Mouse (Mus musculus) MEL (cell line): ENCODE data around the gene Gm39653. TPM values are rescaled to one million over a fixed set of nuclear protein-coding genes. Genes with fewer than 3 reads are reported as not detected.

Experiments
- DNase-seq: peaks from one replicate; pipeline ENCODE4 v3.0.0; 2011; ENCODE audit warnings: low read depth, low spot score
- H3K27ac ChIP-seq: 2 replicates; pipeline ENCODE4 v1.5.1; 2012; ENCODE audit warnings: low read depth, mild to moderate bottlenecking, control low read depth, low read length, moderate library complexity; ENCODE audit not compliant: control insufficient read depth
- H3K27me3 ChIP-seq, 2 experiments: fragments of 150-350 bp in 1 of 2; sonication (generic) in 1 of 2; 2 replicates each; pipeline ENCODE4 v1.6.1; 2012; ENCODE audit warnings: low read length in 2 of 2, mild to moderate bottlenecking in 2 of 2, improper control_type of control experiment in 1 of 2, moderate library complexity in 1 of 2; ENCODE audit not compliant: insufficient read depth in 2 of 2, control insufficient read depth in 1 of 2
- H3K36me3 ChIP-seq, 2 experiments: 2 replicates each; pipeline ENCODE4 v1.6.1; 2012 to 2014; ENCODE audit warnings: low read length in 2 of 2, improper control_type of control experiment in 1 of 2, inconsistent platforms in 1 of 2, mild to moderate bottlenecking in 1 of 2; ENCODE audit not compliant: insufficient read depth in 2 of 2, control insufficient read depth in 1 of 2
- H3K4me1 ChIP-seq, 2 experiments: fragments of 150-350 bp in 1 of 2; sonication (generic) in 1 of 2; 2 replicates each; pipeline ENCODE4 v1.6.1; 2012; ENCODE audit warnings: low read length in 2 of 2, improper control_type of control experiment in 1 of 2, mild to moderate bottlenecking in 1 of 2; ENCODE audit not compliant: insufficient read depth in 2 of 2, control insufficient read depth in 1 of 2
- H3K4me3 ChIP-seq, 2 experiments: fragments of 150-350 bp in 1 of 2; sonication (generic) in 1 of 2; 2 replicates each; pipeline ENCODE4 v1.5.1; 2012; ENCODE audit warnings: low read depth in 2 of 2, low read length in 2 of 2, mild to moderate bottlenecking in 2 of 2, moderate library complexity in 2 of 2, control low read depth in 1 of 2, improper control_type of control experiment in 1 of 2; ENCODE audit not compliant: control insufficient read depth in 1 of 2, insufficient read depth in 1 of 2
- H3K79me2 ChIP-seq: 2 replicates; pipeline ENCODE4 v1.6.1; 2012; ENCODE audit warnings: mild to moderate bottlenecking, low read length, moderate library complexity; ENCODE audit not compliant: control insufficient read depth, poor library complexity, insufficient read depth
- H3K9ac ChIP-seq: 2 replicates; pipeline ENCODE4 v1.6.1; 2012; ENCODE audit warnings: low read depth, mild to moderate bottlenecking, control low read depth, low read length, moderate library complexity; ENCODE audit not compliant: control insufficient read depth, poor library complexity, severe bottlenecking
- H3K9me3 ChIP-seq: fragments of 150-350 bp; sonication (generic); replicated peaks from 2 replicates; pipeline ENCODE4 v1.6.1; 2012; ENCODE audit warnings: mild to moderate bottlenecking, low read length, improper control_type of control experiment, moderate library complexity; ENCODE audit not compliant: insufficient read depth
- BHLHE40 ChIP-seq: IDR thresholded peaks from 2 replicates; pipeline ENCODE4 v1.6.1; 2012; ENCODE audit warnings: low read depth, mild to moderate bottlenecking, inconsistent platforms, low read length, improper control_type of control experiment, borderline replicate concordance
- CHD1 ChIP-seq: IDR thresholded peaks from 2 replicates; pipeline ENCODE4 v1.6.1; 2012; ENCODE audit warnings: low read depth, mild to moderate bottlenecking, inconsistent platforms, low read length, improper control_type of control experiment
- CHD2 ChIP-seq: IDR thresholded peaks from 2 replicates; pipeline ENCODE4 v1.6.1; 2011; ENCODE audit warnings: low read length, improper control_type of control experiment
- ETS1 ChIP-seq: IDR thresholded peaks from 2 replicates; pipeline ENCODE4 v1.6.1; 2012; ENCODE audit warnings: low read depth, mild to moderate bottlenecking, inconsistent platforms, low read length, improper control_type of control experiment, moderate library complexity
- GABPA ChIP-seq: IDR thresholded peaks from 2 replicates; pipeline ENCODE4 v1.6.1; 2012; ENCODE audit warnings: low read depth, mild to moderate bottlenecking, inconsistent platforms, low read length, improper control_type of control experiment, moderate library complexity
- HCFC1 ChIP-seq: IDR thresholded peaks from 2 replicates; pipeline ENCODE4 v1.6.1; 2012; ENCODE audit warnings: low read depth, mild to moderate bottlenecking, inconsistent platforms, low read length, improper control_type of control experiment, moderate library complexity
- JUND ChIP-seq: IDR thresholded peaks from 2 replicates; pipeline ENCODE4 v1.6.1; 2011; ENCODE audit warnings: low read depth, mild to moderate bottlenecking, improper control_type of control experiment, low read length
- MAX ChIP-seq: IDR thresholded peaks from 2 replicates; pipeline ENCODE4 v1.6.1; 2011; ENCODE audit warnings: low read length, improper control_type of control experiment
- MEF2A ChIP-seq: IDR thresholded peaks from 2 replicates; pipeline ENCODE4 v1.6.1; 2014; ENCODE audit warnings: low read depth, mild to moderate bottlenecking, inconsistent platforms, low read length, improper control_type of control experiment; ENCODE audit not compliant: poor library complexity, insufficient replicate concordance, severe bottlenecking; ENCODE audit errors: extremely low read depth
- MXI1 ChIP-seq: IDR thresholded peaks from 2 replicates; pipeline ENCODE4 v1.6.1; 2011; ENCODE audit warnings: mild to moderate bottlenecking, low read depth, low read length, improper control_type of control experiment
- MYB ChIP-seq: IDR thresholded peaks from 2 replicates; pipeline ENCODE4 v1.6.1; 2011; ENCODE audit warnings: mild to moderate bottlenecking, low read depth, low read length, improper control_type of control experiment
- MYC ChIP-seq: IDR thresholded peaks from 2 replicates; pipeline ENCODE4 v1.6.1; 2011; ENCODE audit warnings: low read depth, mild to moderate bottlenecking, low read length, improper control_type of control experiment, moderate library complexity
- POLR2AphosphoS5 ChIP-seq: IDR thresholded peaks from 2 replicates; pipeline ENCODE4 v1.6.1; 2012; ENCODE audit warnings: low read depth, borderline replicate concordance, mild to moderate bottlenecking, inconsistent platforms, low read length, moderate library complexity, mixed read lengths
- RAD21 ChIP-seq: IDR thresholded peaks from 2 replicates; pipeline ENCODE4 v1.6.1; 2011; ENCODE audit warnings: mild to moderate bottlenecking, low read depth, low read length, improper control_type of control experiment
- SIN3A ChIP-seq: IDR thresholded peaks from 2 replicates; pipeline ENCODE4 v1.6.1; 2012; ENCODE audit warnings: low read length, improper control_type of control experiment, inconsistent platforms
- SMC3 ChIP-seq: IDR thresholded peaks from 2 replicates; pipeline ENCODE4 v1.6.1; 2011; ENCODE audit warnings: low read depth, low read length, improper control_type of control experiment
- TAL1 ChIP-seq: IDR thresholded peaks from 2 replicates; pipeline ENCODE4 v1.6.1; 2012; ENCODE audit warnings: mild to moderate bottlenecking, inconsistent platforms, low read length, moderate library complexity, mixed read lengths
- UBTF ChIP-seq: IDR thresholded peaks from 2 replicates; pipeline ENCODE4 v1.6.1; 2012; ENCODE audit warnings: low read depth, mild to moderate bottlenecking, inconsistent platforms, low read length, improper control_type of control experiment, moderate library complexity, borderline replicate concordance; ENCODE audit not compliant: insufficient read depth
- polyA plus RNA-seq, 2 experiments: library from polyadenylated mRNA; stranded (reverse) in 1 of 2; unstranded in 1 of 2; fragments of >175 nt in 1 of 2; fragments of >200 nt in 1 of 2; gene quantifications; 2 replicates each; pipeline versions ENCODE4 v1.2.1 to v1.2.4; 2012; ENCODE audit warnings: low replicate concordance in 2 of 2, low read depth in 1 of 2; ENCODE audit not compliant: insufficient read length in 2 of 2, insufficient read depth in 1 of 2, missing spikeins in 1 of 2
- total RNA-seq: library from RNA; depleted of rRNA; stranded (reverse); fragments of 300-350 nt; gene quantifications from 2 replicates; pipeline ENCODE4 v1.2.3, GENCODE M21; 2012

The Gm39653 gene
- total and polyA plus RNA-seq, 3 experiments, result not detected

GRCm38 (mm10) chr1:63586869-63587268 lies 28.9 kb upstream of the Gm39653 start:
- TF ChIP-seq MYC (no peak), UBTF (no peak), MXI1 (no peak), JUND (no peak), SMC3 (no peak), MAX (no peak), ETS1 (no peak), CHD1 (no peak), MEF2A (no peak)
- DNase-seq, result no peak
- Histone ChIP-seq H3K9me3 (no peaks in the 10 kb centered on the region), H3K27me3 (no peaks in the 10 kb centered on the region), H3K79me2 (no peaks in the 10 kb centered on the region), H3K4me3 (no peak overlapping the region), H3K27ac (no peak overlapping the region), H3K4me1 (no peaks in the 10 kb centered on the region), H3K36me3 (no peaks in the 10 kb centered on the region), H3K9ac (no peak overlapping the region)

GRCm38 (mm10) chr1:63603870-63604500 lies 11.8 kb upstream of the Gm39653 start:
- H3K36me3 ChIP-seq, result no peaks in the 10 kb centered on the region
- H3K27ac ChIP-seq, result no peak overlapping the region
- no peak overlapping the region for H3K4me3 ChIP-seq
- no peaks in the 10 kb centered on the region for H3K79me2 ChIP-seq
- no peak for TF ChIP-seq POLR2AphosphoS5
- no peak for TF ChIP-seq SIN3A
- no peak for TF ChIP-seq MYC
- TF ChIP-seq MXI1, result no peak
- TF ChIP-seq RAD21, result no peak
- no peak for TF ChIP-seq MYB
- no peak for TF ChIP-seq BHLHE40
- no peak for TF ChIP-seq CHD2
- no peak for TF ChIP-seq MAX
- TF ChIP-seq GABPA, result no peak
- no peak for TF ChIP-seq TAL1
- no peak for TF ChIP-seq HCFC1
- no peak for TF ChIP-seq MEF2A
- no peak overlapping the region for H3K9ac ChIP-seq
- H3K9me3 ChIP-seq, result no peaks in the 10 kb centered on the region
- DNase-seq, result no peak
- H3K4me1 ChIP-seq, result no peaks in the 10 kb centered on the region
- no peaks in the 10 kb centered on the region for H3K27me3 ChIP-seq
